In the genomic region with DNA sequence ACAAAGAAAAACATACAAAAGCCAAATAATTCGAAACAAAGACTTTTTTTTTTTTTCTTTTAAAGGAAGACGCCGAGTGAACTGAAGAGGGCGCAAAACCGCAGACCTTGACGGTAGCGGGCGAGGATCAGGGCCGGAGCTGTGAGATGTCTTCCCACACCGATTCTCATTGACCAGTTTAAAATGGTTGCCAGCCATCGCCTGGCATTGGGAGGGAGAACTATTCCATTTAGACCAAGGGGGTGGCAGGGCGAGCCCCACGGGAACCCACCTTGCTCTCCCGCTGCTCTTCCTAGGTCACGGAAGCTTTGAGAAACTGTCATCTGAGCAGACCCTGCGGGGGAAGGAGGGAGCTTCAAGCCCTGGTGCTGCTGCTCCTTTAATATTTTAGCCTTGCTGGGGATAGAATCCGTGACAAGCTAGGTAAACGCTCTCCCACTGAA, we compare ENCODE assay signal across 8 mouse cellular contexts. TPM values are rescaled to one million over a fixed set of nuclear protein-coding genes. Genes with fewer than 3 reads are reported as not detected.
DNase-seq lines count a peak whose midpoint lies in the region; ATAC-seq and TF ChIP-seq lines count a peak whose summit lies in the region.

No protein-coding gene starts in this region.

- intact Hi-C loops in heart, adult 2 months (cut with DNase I), result no loop called here

- H3K4me2 ChIP-seq in forebrain, embryonic 14.5 days (ENCODE audit: low read length), result peak overlapping the region; percentile 49
- H3K4me2 ChIP-seq in hindbrain, embryonic 15.5 days, result peak overlapping the region; percentile 73
- H3K4me2 ChIP-seq in limb, embryonic 13.5 days (replicated peaks), result peak overlapping the region; percentile 66
- peak overlapping the region; percentile 59 for H3K4me2 ChIP-seq in midbrain, embryonic 13.5 days (replicated peaks)

- 6% methylated on average over 18 of the region's 18 CpGs for WGBS in heart, adult 2 months
- under 1% methylated on average over 18 of the region's 18 CpGs for WGBS in forebrain, embryonic 14.5 days
- under 1% methylated on average over 18 of the region's 18 CpGs for WGBS in hindbrain, embryonic 15.5 days
- WGBS in limb, embryonic 13.5 days, result 2% methylated on average over 18 of the region's 18 CpGs
- 2% methylated on average over 18 of the region's 18 CpGs for WGBS in midbrain, embryonic 13.5 days
- WGBS in spleen, adult 2 months, result 2% methylated on average over 18 of the region's 18 CpGs

- peak; percentile 63 for TF ChIP-seq CTCF in heart, adult 2 months (IDR thresholded peaks at IDR 0.05)
- peak; percentile 36; the same call in 1 of the 2 replicates for TF ChIP-seq CTCF in spleen, adult 2 months (IDR thresholded peaks at IDR 0.05; ENCODE audit: extremely low read depth, insufficient read depth, insufficient read length, insufficient replicate concordance)

- H3K27me3 ChIP-seq in heart, adult 2 months (ENCODE audit: control insufficient read depth, insufficient read depth, low read length), result no peaks in the 10 kb centered on the region
- no peaks in the 10 kb centered on the region for H3K27me3 ChIP-seq in forebrain, embryonic 14.5 days (replicated peaks; ENCODE audit: control insufficient read depth, insufficient read depth, low read length)
- H3K27me3 ChIP-seq in hindbrain, embryonic 15.5 days, result no peaks in the 10 kb centered on the region
- H3K27me3 ChIP-seq in limb, embryonic 13.5 days, result no peaks in the 10 kb centered on the region
- H3K27me3 ChIP-seq in midbrain, embryonic 13.5 days, result peaks cover 5% of the 10 kb centered on the region; the same call in 1 of the 2 replicates
- no peaks in the 10 kb centered on the region for H3K27me3 ChIP-seq in spleen, adult 2 months (ENCODE audit: control insufficient read depth, insufficient read depth, low read length)

- peak; percentile 62 for DNase-seq in heart, adult 2 months
- DNase-seq in heart, adult 8-10 months (ENCODE audit: low spot score), result no peak
- DNase-seq in cerebellum, adult 18-20 months, result peak; percentile 77 to 79
- DNase-seq in forebrain, embryonic 14.5 days (ENCODE audit: low spot score), result peak; percentile 81
- DNase-seq in spleen, adult 2 months (ENCODE audit: low read depth in 1 of 2, low spot score in 2 of 2), result peak; percentile 41 to 61

- H3K79me2 ChIP-seq in heart, adult 2 months (replicated peaks; ENCODE audit: control insufficient read depth, insufficient read depth, low read length), result no peaks in the 10 kb centered on the region

- no peaks in the 10 kb centered on the region for H3K36me3 ChIP-seq in heart, adult 2 months (ENCODE audit: control insufficient read depth, insufficient read depth, low read length)
- H3K36me3 ChIP-seq in forebrain, embryonic 14.5 days (ENCODE audit: control insufficient read depth, insufficient read depth, low read length), result no peaks in the 10 kb centered on the region
- H3K36me3 ChIP-seq in hindbrain, embryonic 15.5 days, result no peaks in the 10 kb centered on the region
- H3K36me3 ChIP-seq in limb, embryonic 13.5 days, result no peaks in the 10 kb centered on the region
- H3K36me3 ChIP-seq in midbrain, embryonic 13.5 days, result no peaks in the 10 kb centered on the region
- H3K36me3 ChIP-seq in spleen, adult 2 months (ENCODE audit: control insufficient read depth, insufficient read depth, low read length), result no peaks in the 10 kb centered on the region

- TF ChIP-seq POLR2A in heart, adult 2 months (IDR thresholded peaks at IDR 0.05; ENCODE audit: insufficient read depth, low read depth, low read length), result no peak
- no peak for TF ChIP-seq POLR2A in spleen, adult 2 months (IDR thresholded peaks at IDR 0.05; ENCODE audit: low read depth, low read length)

- H3K4me1 ChIP-seq in heart, adult 2 months (ENCODE audit: control insufficient read depth, insufficient read depth, low read length), result peaks cover 2% of the 10 kb centered on the region; the same call in 1 of the 2 replicates
- H3K4me1 ChIP-seq in forebrain, embryonic 14.5 days (ENCODE audit: control insufficient read depth, insufficient read depth, low read length), result peaks cover 9% of the 10 kb centered on the region
- H3K4me1 ChIP-seq in hindbrain, embryonic 15.5 days (replicated peaks), result peaks cover 20% of the 10 kb centered on the region
- H3K4me1 ChIP-seq in limb, embryonic 13.5 days, result peaks cover 8% of the 10 kb centered on the region
- H3K4me1 ChIP-seq in midbrain, embryonic 13.5 days (replicated peaks), result peaks cover 15% of the 10 kb centered on the region
- peaks cover 9% of the 10 kb centered on the region for H3K4me1 ChIP-seq in spleen, adult 2 months (ENCODE audit: control insufficient read depth, insufficient read depth, insufficient read length)

- peak overlapping the region; percentile 28; the same call in 1 of the 2 replicates for H3K27ac ChIP-seq in heart, adult 2 months
- H3K27ac ChIP-seq in forebrain, embryonic 14.5 days (ENCODE audit: low read depth, low read length), result peak overlapping the region; percentile 59
- peak overlapping the region; percentile 95 for H3K27ac ChIP-seq in hindbrain, embryonic 15.5 days (replicated peaks)
- H3K27ac ChIP-seq in limb, embryonic 13.5 days, result no peak overlapping the region
- H3K27ac ChIP-seq in midbrain, embryonic 13.5 days, result peak overlapping the region; percentile 91
- peak overlapping the region; percentile 45; the same call in 1 of the 2 replicates for H3K27ac ChIP-seq in spleen, adult 2 months (ENCODE audit: insufficient read depth, low read length)

- peak overlapping the region; percentile 77 for H3K9ac ChIP-seq in heart, adult 2 months (ENCODE audit: low read depth, low read length)
- peak overlapping the region; percentile 60 for H3K9ac ChIP-seq in forebrain, embryonic 14.5 days (ENCODE audit: low read length)
- peak overlapping the region; percentile 62 for H3K9ac ChIP-seq in hindbrain, embryonic 15.5 days
- peak overlapping the region; percentile 66 for H3K9ac ChIP-seq in limb, embryonic 13.5 days
- peak overlapping the region; percentile 71 for H3K9ac ChIP-seq in midbrain, embryonic 13.5 days (replicated peaks)

- 0 out of 2 replicates have a peak overlapping the region, but pooled peaks have one; percentile 31 for H3K4me3 ChIP-seq in heart, adult 2 months
- peak overlapping the region; percentile 23 for H3K4me3 ChIP-seq in forebrain, embryonic 14.5 days (ENCODE audit: low read depth, low read length)
- peak overlapping the region; percentile 41 for H3K4me3 ChIP-seq in hindbrain, embryonic 15.5 days
- H3K4me3 ChIP-seq in limb, embryonic 13.5 days, result peak overlapping the region; percentile 45
- peak overlapping the region; percentile 41 for H3K4me3 ChIP-seq in midbrain, embryonic 13.5 days (replicated peaks)
- peak overlapping the region; percentile 61; the same call in 1 of the 2 replicates for H3K4me3 ChIP-seq in spleen, adult 2 months (ENCODE audit: extremely low read depth, insufficient read depth, insufficient read length)

- peak; percentile 73 for ATAC-seq in forebrain, embryonic 14.5 days
- ATAC-seq in hindbrain, embryonic 15.5 days (ENCODE audit: low FRiP score, low read depth), result peak; percentile 60
- 0 out of 2 replicates have a peak, but pooled peaks have one; percentile 59 for ATAC-seq in limb, embryonic 13.5 days (ENCODE audit: low FRiP score, low read depth)
- ATAC-seq in midbrain, embryonic 13.5 days, result peak; percentile 72

- 0 out of 2 replicates have a peak, but pooled peaks have one; percentile 13 for TF ChIP-seq EP300 in heart, adult 2 months (IDR thresholded peaks at IDR 0.05; ENCODE audit: insufficient read depth, low read depth, low read length)

- no peaks in the 10 kb centered on the region for H3K9me3 ChIP-seq in forebrain, embryonic 14.5 days (replicated peaks; ENCODE audit: control insufficient read depth, low read length)
- no peaks in the 10 kb centered on the region for H3K9me3 ChIP-seq in hindbrain, embryonic 15.5 days
- H3K9me3 ChIP-seq in limb, embryonic 13.5 days, result no peaks in the 10 kb centered on the region
- no peaks in the 10 kb centered on the region for H3K9me3 ChIP-seq in midbrain, embryonic 13.5 days

RNA-seq across cellular contexts. Expression of a gene that starts 5.4 kb away (rescaled TPM):
- 100 to 1,000 TPM; 110 to 114 TPM for total RNA-seq in heart, adult 2 months (2021)
- 56.3 and 103 TPM in 2 replicates for polyA plus RNA-seq in heart, adult 2 months (2012; rRNA removed)
- total RNA-seq in heart, adult 8-10 months (2022), result 100 to 1,000 TPM in 2 of 4 experiments, 10 to 100 TPM in 2; 90.8 to 111 (median 97.3) TPM
- polyA plus RNA-seq in forebrain, embryonic 14.5 days (2014; fragmentation: Nextera tagmentation; extraction: Ambion mirVana), result 598 and 623 TPM in 2 replicates
- polyA plus RNA-seq in hindbrain, embryonic 15.5 days (2015; fragmentation: Nextera tagmentation; extraction: Ambion mirVana), result 418 and 450 TPM in 2 replicates
- 572 and 577 TPM in 2 replicates for polyA plus RNA-seq in limb, embryonic 13.5 days (2015; fragmentation: Nextera tagmentation; extraction: Ambion mirVana)
- 686 and 713 TPM in 2 replicates for polyA plus RNA-seq in midbrain, embryonic 13.5 days (2015; fragmentation: Nextera tagmentation; extraction: Ambion mirVana)
- polyA plus RNA-seq in spleen, adult 2 months (2012; rRNA removed), result 33.6 and 43.8 TPM in 2 replicates

RNA-seq across cellular contexts. Expression of a gene that starts 17.2 kb away (rescaled TPM):
- not detected for total RNA-seq in heart, adult 2 months (2021)
- 0.29 TPM in 1 of 2 replicates, not detected in the other for polyA plus RNA-seq in heart, adult 2 months (2012; rRNA removed)
- total RNA-seq in heart, adult 8-10 months (2022), result not detected
- 0.86 and 0.88 TPM in 2 replicates for polyA plus RNA-seq in forebrain, embryonic 14.5 days (2014; fragmentation: Nextera tagmentation; extraction: Ambion mirVana)
- 1.1 and 1.8 TPM in 2 replicates for polyA plus RNA-seq in hindbrain, embryonic 15.5 days (2015; fragmentation: Nextera tagmentation; extraction: Ambion mirVana)
- polyA plus RNA-seq in limb, embryonic 13.5 days (2015; fragmentation: Nextera tagmentation; extraction: Ambion mirVana), result 0.38 and 0.79 TPM in 2 replicates
- 0.40 and 0.47 TPM in 2 replicates for polyA plus RNA-seq in midbrain, embryonic 13.5 days (2015; fragmentation: Nextera tagmentation; extraction: Ambion mirVana)
- polyA plus RNA-seq in spleen, adult 2 months (2012; rRNA removed), result not detected in 2 replicates

RNA-seq across cellular contexts. Expression of a gene that starts 45.9 kb away (rescaled TPM):
- total RNA-seq in heart, adult 2 months (2021), result 100 to 1,000 TPM; 324 to 369 TPM
- polyA plus RNA-seq in heart, adult 2 months (2012; rRNA removed), result 64.8 and 153 TPM in 2 replicates
- 100 to 1,000 TPM; 331 to 378 (median 360) TPM for total RNA-seq in heart, adult 8-10 months (2022)
- 190 and 210 TPM in 2 replicates for polyA plus RNA-seq in forebrain, embryonic 14.5 days (2014; fragmentation: Nextera tagmentation; extraction: Ambion mirVana)
- polyA plus RNA-seq in hindbrain, embryonic 15.5 days (2015; fragmentation: Nextera tagmentation; extraction: Ambion mirVana), result 281 and 284 TPM in 2 replicates
- 311 and 331 TPM in 2 replicates for polyA plus RNA-seq in limb, embryonic 13.5 days (2015; fragmentation: Nextera tagmentation; extraction: Ambion mirVana)
- polyA plus RNA-seq in midbrain, embryonic 13.5 days (2015; fragmentation: Nextera tagmentation; extraction: Ambion mirVana), result 262 TPM in 2 replicates
- polyA plus RNA-seq in spleen, adult 2 months (2012; rRNA removed), result 23.2 and 23.5 TPM in 2 replicates

RNA-seq across cellular contexts. Expression of a gene that starts 59.5 kb away (rescaled TPM):
- 10 to 100 TPM; 27.6 to 30.4 TPM for total RNA-seq in heart, adult 2 months (2021)
- 26.0 and 41.4 TPM in 2 replicates for polyA plus RNA-seq in heart, adult 2 months (2012; rRNA removed)
- total RNA-seq in heart, adult 8-10 months (2022), result 10 to 100 TPM; 27.5 to 34.9 (median 30.2) TPM
- polyA plus RNA-seq in forebrain, embryonic 14.5 days (2014; fragmentation: Nextera tagmentation; extraction: Ambion mirVana), result 27.2 and 32.7 TPM in 2 replicates
- 23.2 and 29.3 TPM in 2 replicates for polyA plus RNA-seq in hindbrain, embryonic 15.5 days (2015; fragmentation: Nextera tagmentation; extraction: Ambion mirVana)
- polyA plus RNA-seq in limb, embryonic 13.5 days (2015; fragmentation: Nextera tagmentation; extraction: Ambion mirVana), result 22.8 and 27.9 TPM in 2 replicates
- polyA plus RNA-seq in midbrain, embryonic 13.5 days (2015; fragmentation: Nextera tagmentation; extraction: Ambion mirVana), result 25.0 and 27.4 TPM in 2 replicates
- 9.6 and 13.0 TPM in 2 replicates for polyA plus RNA-seq in spleen, adult 2 months (2012; rRNA removed)
